Mouse (Mus musculus) heart, adult 2 months (tissue): ENCODE results near the gene Gabrr3.

ENCODE experiments used
- CTCF ChIP-seq: fragments of 200-600 bp; IDR thresholded peaks from 2 replicates; pipeline ENCODE4 v1.8.1; 2022; ENCODE audit warnings: antibody characterized with exemption, mild to moderate bottlenecking, moderate library complexity
- EP300 ChIP-seq: fragments of 200-500 bp; IDR thresholded peaks from 2 replicates; pipeline ENCODE4 v1.6.1; 2011; ENCODE audit warnings: low read depth, low read length, control low read depth; ENCODE audit not compliant: insufficient read depth
- POLR2A ChIP-seq: fragments of 200-500 bp; IDR thresholded peaks from 2 replicates; pipeline ENCODE4 v1.6.1; 2011; ENCODE audit warnings: mild to moderate bottlenecking, low read depth, low read length, control low read depth; ENCODE audit not compliant: insufficient read depth

- TF ChIP-seq CTCF (no peak), POLR2A (no peak), EP300 (no peak)
These were observed 56.4 kb downstream of the Gabrr3 start for GRCm38 (mm10) chr16:59463567-59463966.
